Mouse (Mus musculus): Measurements from ENCODE around the gene 5430402E10Rik.
"Not testable (repeated sequence)": the region's sequence is repeated elsewhere in the genome, so short reads cannot be mapped to it uniquely, and the experiment has no call there.

5430402E10Rik gene

DNA sequence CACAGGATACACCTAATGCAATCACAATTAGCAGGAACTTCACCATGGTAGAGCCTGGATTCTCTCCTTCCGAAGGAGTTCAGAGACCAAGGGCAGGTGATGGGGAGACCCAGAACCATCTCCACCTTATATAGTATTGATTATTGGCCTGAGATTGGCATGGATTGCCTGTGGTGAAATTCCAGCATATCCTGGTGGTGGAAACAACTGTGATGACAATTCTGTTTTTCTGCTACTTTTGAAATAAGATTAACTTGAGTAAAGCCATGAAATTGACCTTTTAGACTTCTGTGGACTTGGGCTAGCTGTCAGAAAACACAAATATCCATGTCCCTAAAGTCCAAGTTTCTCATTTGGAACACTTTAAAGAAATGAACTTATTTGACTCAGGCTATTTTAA, at the start of gene 5430402E10Rik:
Gene 5430402E10Rik (minus strand): TSS at position 101 of the 400 bp plus-strand sequence.
- not testable (repeated sequence) for DNase-seq

DNA sequence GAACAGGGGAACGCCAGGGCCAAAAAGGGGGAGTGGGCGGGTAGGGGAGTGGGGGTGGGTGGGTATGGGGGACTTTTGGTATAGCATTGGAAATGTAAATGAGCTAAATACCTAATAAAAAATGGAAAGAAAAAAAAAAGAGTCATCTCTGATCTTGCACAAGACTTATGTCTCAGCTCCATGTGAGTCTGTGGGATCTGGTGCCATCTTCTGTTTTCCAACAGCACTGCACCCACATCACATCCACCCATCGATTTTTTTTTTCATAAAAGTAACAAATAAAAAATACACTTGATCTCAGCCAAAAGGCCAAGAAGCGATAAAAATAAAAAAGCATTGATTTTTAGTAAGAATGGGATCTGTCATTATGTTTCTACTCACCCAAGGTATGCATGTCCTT, 44.8 kb downstream of the 5430402E10Rik start:
- not testable (repeated sequence) for DNase-seq
